Mouse (Mus musculus) liver, adult 10 weeks (tissue): ENCODE results near the gene Zc3h6. TPM values are rescaled to one million over a fixed set of nuclear protein-coding genes. Genes with fewer than 3 reads are reported as not detected.

Source experiments
- polyA plus RNA-seq: library from polyadenylated mRNA; stranded (reverse); fragments of 350-450 nt; fragmentation: Illumina TruSeq; extraction: RNeasy Lipid Tissue Mini Kit (QIAGEN cat#74804); gene quantifications from one replicate; pipeline ENCODE4 v1.2.3, GENCODE M21; 2014; ENCODE audit warnings: low read depth, low replicate concordance

Gene Zc3h6
- 3.1 TPM for polyA plus RNA-seq

GRCm38 (mm10) chr2:128966641-128967580, at the start of gene Zc3h6:
Gene Zc3h6 (plus strand): TSS chr2:128967402.

GRCm38 (mm10) chr2:128943538-128944528, 23.4 kb upstream of the Zc3h6 start, which contains the start of gene Zc3h8:
Gene Zc3h8 (minus strand): TSS chr2:128944077.

GRCm38 (mm10) chr2:128967661-128968441, 649 bp downstream of the Zc3h6 start, which contains the start of gene Gm10762:
Gene Gm10762 (minus strand): TSS chr2:128967725.

GRCm38 (mm10) chr2:129047811-129048210, 80.6 kb downstream of the Zc3h6 start, which contains the start of gene Vinac1:
Gene Vinac1 (minus strand): TSS chr2:129048172.

GRCm38 (mm10) chr2:129065437-129066282, 98.5 kb downstream of the Zc3h6 start, which contains the start of gene Ttl:
Gene Ttl (plus strand): TSS chr2:129065942.

Other genes starting within 250 kb of the Zc3h6 start
- 22.0 TPM for gene Tmem87b, start 149.3 kb upstream of the Zc3h6 start, polyA plus RNA-seq
- gene Fbln7, start 104.4 kb upstream of the Zc3h6 start, polyA plus RNA-seq, result 0.29 TPM
- 4.0 TPM for gene Zc3h8, start 23.3 kb upstream of the Zc3h6 start, polyA plus RNA-seq
- 8.3 TPM for gene Gm10762, start 323 bp downstream of the Zc3h6 start, polyA plus RNA-seq
- not detected for gene Vinac1, start 80.8 kb downstream of the Zc3h6 start, polyA plus RNA-seq
- gene Ttl, start 98.5 kb downstream of the Zc3h6 start, polyA plus RNA-seq, result 2.0 TPM
- gene Polr1b, start 133.6 kb downstream of the Zc3h6 start, polyA plus RNA-seq, result 2.2 TPM
- 6.2 TPM for gene Chchd5, start 162.3 kb downstream of the Zc3h6 start, polyA plus RNA-seq
- gene Slc20a1, start 231.4 kb downstream of the Zc3h6 start, polyA plus RNA-seq, result 17.5 TPM